Mouse (Mus musculus) lung, postnatal 0 days (tissue): ENCODE data around the gene Cd244a. TPM values are rescaled to one million over a fixed set of nuclear protein-coding genes. Genes with fewer than 3 reads are reported as not detected.

ENCODE experiments used
- ATAC-seq: fragments of 200-750 bp; cut with Nextera tagmentation; 2 replicates; pipeline ENCODE4 v1.8.0; 2017; ENCODE audit warnings: moderate library complexity
- DNase-seq: peaks from one replicate; pipeline ENCODE4 v3.0.0-alpha.2; 2016; ENCODE audit warnings: low spot score
- H3K27ac ChIP-seq: fragments of 300-500 bp; sonication (generic); 2 replicates; pipeline ENCODE4 v1.5.1; 2014; ENCODE audit warnings: antibody characterized with exemption, mild to moderate bottlenecking, low read length, mixed read lengths
- H3K27me3 ChIP-seq: fragments of 300-500 bp; sonication (generic); replicated peaks from 2 replicates; pipeline ENCODE4 v1.6.1; 2014; ENCODE audit warnings: low read length, mixed read lengths; ENCODE audit not compliant: insufficient read depth
- H3K36me3 ChIP-seq: fragments of 300-500 bp; sonication (generic); 2 replicates; pipeline ENCODE4 v1.6.1; 2014; ENCODE audit warnings: low read length, mixed read lengths; ENCODE audit not compliant: insufficient read depth
- H3K4me1 ChIP-seq: fragments of 300-500 bp; sonication (generic); 2 replicates; pipeline ENCODE4 v1.6.1; 2014; ENCODE audit warnings: antibody characterized with exemption, low read depth, low read length, mixed read lengths; ENCODE audit not compliant: insufficient read depth
- H3K4me2 ChIP-seq: fragments of 300-500 bp; sonication (generic); replicated peaks from 2 replicates; pipeline ENCODE4 v1.6.1; 2014; ENCODE audit warnings: low read depth, mild to moderate bottlenecking, low read length, moderate library complexity, mixed read lengths
- H3K4me3 ChIP-seq: fragments of 300-500 bp; sonication (generic); 2 replicates; pipeline ENCODE4 v1.5.1; 2014; ENCODE audit warnings: low read depth, low read length
- H3K9ac ChIP-seq: fragments of 300-500 bp; sonication (generic); replicated peaks from 2 replicates; pipeline ENCODE4 v1.6.1; 2014; ENCODE audit warnings: low read depth, mild to moderate bottlenecking
- H3K9me3 ChIP-seq: fragments of 300-500 bp; sonication (generic); 2 replicates; pipeline ENCODE4 v1.6.1; 2016; ENCODE audit warnings: low read length, mixed read lengths
- CTCF ChIP-seq: IDR thresholded peaks from 2 replicates; pipeline ENCODE4 v1.5.1; 2016; ENCODE audit warnings: antibody characterized with exemption, mild to moderate bottlenecking
- EP300 ChIP-seq: IDR thresholded peaks from 2 replicates; pipeline ENCODE4 v1.6.1; 2016; ENCODE audit warnings: antibody characterized with exemption, mild to moderate bottlenecking, control low read depth
- WGBS: fragments of 180-500 bp; shearing (Covaris S2); extraction: QIAGEN DNeasy Blood & Tissue Kit; methylation state at CpG from one replicate; pipeline ENCODE4 v1.1.7; 2014; 5-methylcytosine and 5-hydroxymethylcytosine counted together
- polyA plus RNA-seq: library from polyadenylated mRNA; unstranded; fragments of >200 nt; fragmentation: Nextera tagmentation; extraction: Ambion mirVana; gene quantifications from 2 replicates; pipeline ENCODE4 v1.2.1, GENCODE M21; 2015

Cd244a gene
- 1.7 and 1.8 TPM in 2 replicates for polyA plus RNA-seq

GRCm38 (mm10) chr1:171558898-171559297, at the start of gene Cd244a:
Gene Cd244a, plus strand, starts transcription at chr1:171559193.
- 63% methylated on average over 4 of the region's 4 CpGs for WGBS
- TF ChIP-seq EP300 (no peak), CTCF (no peak)
- Histone ChIP-seq H3K4me3 (no peak within 1 kb of the TSS), H3K4me2 (no peak within 1 kb of the TSS), H3K9ac (no peak within 1 kb of the TSS), H3K27me3 (no peaks in the 10 kb centered on the region), H3K9me3 (no peaks in the 10 kb centered on the region), H3K36me3 (no peaks in the 10 kb centered on the region), H3K27ac (no peak within 1 kb of the TSS), H3K4me1 (no peaks in the 10 kb centered on the region)
- ATAC-seq (peak; percentile 50; the same call in 1 of the 2 replicates), DNase-seq (peak; percentile 50)

GRCm38 (mm10) chr1:171513234-171513633, 45.8 kb upstream of the Cd244a start:
- H3K27ac ChIP-seq, result no peak overlapping the region
- no peaks in the 10 kb centered on the region for H3K36me3 ChIP-seq
- DNase-seq (no peak), ATAC-seq (no peak)
- H3K4me1 ChIP-seq, result no peaks in the 10 kb centered on the region
- H3K27me3 ChIP-seq, result no peaks in the 10 kb centered on the region
- TF ChIP-seq CTCF, result peak; percentile 32
- no peak for TF ChIP-seq EP300
- no peaks in the 10 kb centered on the region for H3K9me3 ChIP-seq
- 84% methylated on average over 2 of the region's 2 CpGs for WGBS
- H3K4me3 ChIP-seq, result no peak overlapping the region
- H3K9ac ChIP-seq, result no peak overlapping the region
- no peak overlapping the region for H3K4me2 ChIP-seq

GRCm38 (mm10) chr1:171513760-171514159, 45.2 kb upstream of the Cd244a start:
- no peak for DNase-seq
- WGBS, result 62% methylated on average over 1 of the region's 1 CpGs
- Histone ChIP-seq H3K27me3 (no peaks in the 10 kb centered on the region), H3K9me3 (no peaks in the 10 kb centered on the region), H3K9ac (no peak overlapping the region), H3K4me2 (no peak overlapping the region), H3K4me1 (no peaks in the 10 kb centered on the region), H3K36me3 (no peaks in the 10 kb centered on the region), H3K27ac (no peak overlapping the region), H3K4me3 (no peak overlapping the region)
- no peak for ATAC-seq
- no peak for TF ChIP-seq EP300

- Histone ChIP-seq H3K9me3 (no peaks in the 10 kb centered on the region), H3K27ac (no peak overlapping the region), H3K36me3 (no peaks in the 10 kb centered on the region), H3K4me2 (no peak overlapping the region), H3K9ac (no peak overlapping the region), H3K27me3 (no peaks in the 10 kb centered on the region), H3K4me1 (no peaks in the 10 kb centered on the region), H3K4me3 (no peak overlapping the region)
- TF ChIP-seq EP300, result no peak
- peak; percentile 40; the same call in 1 of the 2 replicates for TF ChIP-seq CTCF
- DNase-seq (no peak), ATAC-seq (no peak; the same call in 1 of the 2 replicates)
- 10% methylated on average over 1 of the region's 1 CpGs for WGBS
These were observed 44.0 kb upstream of the Cd244a start for GRCm38 (mm10) chr1:171515039-171515438.

- Histone ChIP-seq H3K9ac (no peak overlapping the region), H3K4me1 (no peaks in the 10 kb centered on the region), H3K4me3 (no peak overlapping the region), H3K27ac (no peak overlapping the region), H3K27me3 (no peaks in the 10 kb centered on the region), H3K4me2 (no peak overlapping the region), H3K9me3 (no peaks in the 10 kb centered on the region), H3K36me3 (no peaks in the 10 kb centered on the region)
- DNase-seq, result peak; percentile 34
- peak; percentile 65; the same call in 1 of the 2 replicates for ATAC-seq
- TF ChIP-seq EP300 (no peak), CTCF (no peak)
- WGBS, result 63% methylated on average over 4 of the region's 4 CpGs
These were observed 43.4 kb upstream of the Cd244a start for GRCm38 (mm10) chr1:171515557-171515956.

GRCm38 (mm10) chr1:171531367-171531766, 27.6 kb upstream of the Cd244a start:
- DNase-seq (no peak), ATAC-seq (no peak)
- Histone ChIP-seq H3K4me1 (no peaks in the 10 kb centered on the region), H3K9ac (no peak overlapping the region), H3K36me3 (no peaks in the 10 kb centered on the region), H3K4me2 (no peak overlapping the region), H3K4me3 (no peak overlapping the region), H3K27ac (no peak overlapping the region), H3K27me3 (no peaks in the 10 kb centered on the region), H3K9me3 (no peaks in the 10 kb centered on the region)
- TF ChIP-seq EP300, result no peak
- no peak for TF ChIP-seq CTCF
- 86% methylated on average over 4 of the region's 4 CpGs for WGBS

GRCm38 (mm10) chr1:171532830-171533229, 26.2 kb upstream of the Cd244a start:
- WGBS, result 58% methylated on average over 2 of the region's 2 CpGs
- no peak for ATAC-seq
- TF ChIP-seq EP300 (no peak), CTCF (peak; percentile 25)
- Histone ChIP-seq H3K27ac (no peak overlapping the region), H3K36me3 (no peaks in the 10 kb centered on the region), H3K4me1 (no peaks in the 10 kb centered on the region), H3K9ac (no peak overlapping the region), H3K27me3 (no peaks in the 10 kb centered on the region), H3K4me2 (no peak overlapping the region), H3K4me3 (no peak overlapping the region), H3K9me3 (no peaks in the 10 kb centered on the region)
- DNase-seq, result no peak
